Mouse (Mus musculus) stomach, postnatal 0 days (tissue): ENCODE measurements around the gene Gzmm. TPM values are rescaled to one million over a fixed set of nuclear protein-coding genes. Genes with fewer than 3 reads are reported as not detected.
A peak's percentile ranks its signal among the peaks of the same experiment; 100 is the strongest.

Source experiments
- ATAC-seq: fragments of 200-750 bp; cut with Nextera tagmentation; 2 replicates; pipeline ENCODE4 v1.8.0; 2017; ENCODE audit not compliant: low FRiP score, low TSS enrichment
- DNase-seq: peaks from one replicate; pipeline ENCODE4 v3.0.0-alpha.2; 2016; ENCODE audit warnings: low spot score
- H3K27ac ChIP-seq: fragments of 300-500 bp; sonication (generic); replicated peaks from 2 replicates; pipeline ENCODE4 v1.5.1; 2014; ENCODE audit warnings: mild to moderate bottlenecking, control low read depth
- H3K27me3 ChIP-seq: fragments of 300-500 bp; sonication (generic); 2 replicates; pipeline ENCODE4 v1.6.1; 2014; ENCODE audit warnings: low read length; ENCODE audit not compliant: control insufficient read depth, insufficient read depth
- H3K36me3 ChIP-seq: fragments of 300-500 bp; sonication (generic); 2 replicates; pipeline ENCODE4 v1.6.1; 2014; ENCODE audit warnings: low read length, mixed read lengths; ENCODE audit not compliant: control insufficient read depth, insufficient read depth
- H3K4me1 ChIP-seq: fragments of 300-500 bp; sonication (generic); replicated peaks from 2 replicates; pipeline ENCODE4 v1.6.1; 2014; ENCODE audit warnings: antibody characterized with exemption; ENCODE audit not compliant: control insufficient read depth, insufficient read depth
- H3K4me2 ChIP-seq: fragments of 300-500 bp; sonication (generic); replicated peaks from 2 replicates; pipeline ENCODE4 v1.6.1; 2014; ENCODE audit warnings: low read depth, mild to moderate bottlenecking, control low read depth, moderate library complexity
- H3K4me3 ChIP-seq: fragments of 300-500 bp; sonication (generic); 2 replicates; pipeline ENCODE4 v1.5.1; 2014; ENCODE audit warnings: low read depth, low read length, control low read depth
- H3K9ac ChIP-seq: fragments of 300-500 bp; sonication (generic); 2 replicates; pipeline ENCODE4 v1.6.1; 2014; ENCODE audit warnings: mild to moderate bottlenecking, low read length, control low read depth, mixed read lengths
- H3K9me3 ChIP-seq: fragments of 300-500 bp; sonication (generic); 2 replicates; pipeline ENCODE4 v1.6.1; 2016; ENCODE audit warnings: low read length; ENCODE audit not compliant: control insufficient read depth
- CTCF ChIP-seq: IDR thresholded peaks from 2 replicates; pipeline ENCODE4 v1.5.1; 2016; ENCODE audit warnings: antibody characterized with exemption, low read depth, mild to moderate bottlenecking, moderate library complexity
- EP300 ChIP-seq: optimal IDR thresholded peaks from 2 replicates; pipeline ENCODE3; 2016; ENCODE audit warnings: antibody characterized with exemption
- WGBS: fragments of 180-500 bp; shearing (Covaris S2); extraction: QIAGEN DNeasy Blood & Tissue Kit; methylation state at CpG from one replicate; pipeline ENCODE4 v1.1.7; 2014; 5-methylcytosine and 5-hydroxymethylcytosine counted together
- polyA plus RNA-seq: library from polyadenylated mRNA; unstranded; fragments of >200 nt; fragmentation: Nextera tagmentation; extraction: Ambion mirVana; gene quantifications from 2 replicates; pipeline ENCODE4 v1.2.1, GENCODE M21; 2015

Gzmm gene
- polyA plus RNA-seq, 1 experiment from 2014 or later: 0.62 TPM

DNA sequence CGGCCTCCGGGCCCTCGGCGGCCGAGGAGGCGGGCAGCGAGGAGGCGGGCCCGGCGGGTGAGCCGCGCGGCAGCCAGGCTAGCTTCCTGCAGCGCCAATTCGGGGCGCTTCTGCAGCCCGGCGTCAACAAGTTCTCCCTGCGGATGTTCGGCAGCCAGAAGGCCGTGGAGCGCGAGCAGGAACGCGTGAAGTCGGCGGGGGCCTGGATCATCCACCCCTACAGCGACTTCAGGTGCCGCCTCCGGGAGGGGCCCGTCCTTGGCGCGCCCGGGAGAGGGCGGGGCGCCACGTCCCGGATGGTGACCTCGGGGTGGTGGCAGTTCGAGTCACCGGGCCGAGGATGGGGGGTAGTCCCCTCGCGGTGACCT is 28.2 kb downstream of the Gzmm start:
- no peak for DNase-seq
- TF ChIP-seq CTCF: no peak
- TF ChIP-seq EP300: no peak
- Histone ChIP-seq H3K27me3 (peaks cover 6% of the 10 kb centered on the region; the same call in 1 of the 2 replicates), H3K36me3 (no peaks in the 10 kb centered on the region), H3K27ac (no peak overlapping the region), H3K9me3 (no peaks in the 10 kb centered on the region), H3K4me1 (0 out of 2 replicates have a peak, but pooled peaks cover 2% of the 10 kb centered on the region), H3K4me3 (peak overlapping the region; percentile 56), H3K9ac (peak overlapping the region; percentile 31; the same call in 1 of the 2 replicates), H3K4me2 (peak overlapping the region; percentile 95)
- no peak for ATAC-seq
- 1% methylated on average over 30 of the region's 44 CpGs for WGBS

DNA sequence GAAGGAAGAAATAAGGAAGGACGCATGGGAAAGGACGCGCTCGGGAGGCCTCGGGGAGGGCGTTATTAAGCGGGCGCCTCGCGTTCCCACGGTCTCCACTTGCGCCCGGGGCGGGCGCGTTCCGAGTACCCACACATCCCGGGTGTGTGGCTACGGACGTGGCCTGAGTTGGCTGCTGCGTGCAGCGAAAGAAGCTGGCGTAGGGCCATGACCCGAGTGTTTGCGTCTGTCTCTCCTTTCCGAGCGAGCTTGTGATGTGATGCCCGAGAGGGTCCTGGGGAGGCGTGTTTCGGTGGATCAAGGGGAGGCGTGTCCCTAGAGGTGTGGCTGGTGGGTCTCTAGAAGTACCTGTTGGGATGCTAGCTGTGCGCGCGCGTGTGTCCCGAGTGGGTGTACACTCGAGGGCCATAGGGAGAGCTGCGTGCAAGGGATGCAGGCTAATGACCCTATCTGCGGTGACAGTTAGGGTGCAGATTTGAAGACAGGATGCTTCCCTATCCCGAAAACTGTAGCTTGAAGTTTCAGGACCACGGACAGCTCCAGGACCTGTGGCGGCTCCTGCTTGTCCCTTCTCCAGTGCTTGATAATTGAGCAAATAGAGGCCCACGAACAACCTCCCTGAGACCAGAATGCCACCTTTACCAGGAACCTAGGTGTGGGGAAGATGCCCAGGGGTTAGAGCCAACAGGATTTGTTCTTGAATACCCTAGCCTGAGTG is 29.0 kb downstream of the Gzmm start:
- ATAC-seq: peak; percentile 9; the same call in 1 of the 2 replicates
- H3K36me3 ChIP-seq: no peaks in the 10 kb centered on the region
- H3K9ac ChIP-seq: no peak overlapping the region
- WGBS: 5% methylated on average over 43 of the region's 43 CpGs
- TF ChIP-seq EP300: no peak
- TF ChIP-seq CTCF: no peak
- 0 out of 2 replicates have a peak, but pooled peaks cover 2% of the 10 kb centered on the region for H3K4me1 ChIP-seq
- H3K9me3 ChIP-seq: no peaks in the 10 kb centered on the region
- peak overlapping the region; percentile 95 for H3K4me2 ChIP-seq
- H3K4me3 ChIP-seq: peak overlapping the region; percentile 56; the same call in 1 of the 2 replicates
- H3K27me3 ChIP-seq: peaks cover 6% of the 10 kb centered on the region; the same call in 1 of the 2 replicates
- H3K27ac ChIP-seq: no peak overlapping the region
- DNase-seq: peak; percentile 80

DNA sequence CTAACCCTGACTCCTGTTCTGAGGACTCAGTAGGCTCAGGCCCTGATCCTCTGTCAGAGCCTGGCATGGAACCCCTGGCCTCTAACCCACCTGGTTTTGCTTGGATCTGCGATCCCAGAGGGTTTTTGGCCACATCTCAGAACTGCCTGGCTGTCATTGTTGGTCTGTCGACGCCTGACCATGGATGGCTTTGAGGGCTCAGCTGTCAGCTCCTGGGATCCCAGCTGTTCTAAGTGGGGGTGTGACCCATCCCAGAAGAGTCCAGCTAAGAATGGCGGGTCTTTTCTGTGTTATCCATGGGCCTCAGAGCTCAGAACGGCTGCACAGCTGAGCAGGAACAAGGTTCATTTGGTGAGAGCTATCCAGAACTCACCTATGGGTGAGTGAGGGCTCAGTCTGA is 32.3 kb downstream of the Gzmm start:
- no peak overlapping the region for H3K9ac ChIP-seq
- H3K4me2 ChIP-seq: no peak overlapping the region
- WGBS: 61% methylated on average over 5 of the region's 5 CpGs
- H3K27me3 ChIP-seq: peaks cover 6% of the 10 kb centered on the region; the same call in 1 of the 2 replicates
- no peak overlapping the region for H3K27ac ChIP-seq
- H3K36me3 ChIP-seq: no peaks in the 10 kb centered on the region
- no peak overlapping the region for H3K4me3 ChIP-seq
- H3K9me3 ChIP-seq: no peaks in the 10 kb centered on the region
- DNase-seq (no peak), ATAC-seq (no peak)
- TF ChIP-seq CTCF (no peak), EP300 (no peak)
- H3K4me1 ChIP-seq: 0 out of 2 replicates have a peak, but pooled peaks cover 2% of the 10 kb centered on the region

DNA sequence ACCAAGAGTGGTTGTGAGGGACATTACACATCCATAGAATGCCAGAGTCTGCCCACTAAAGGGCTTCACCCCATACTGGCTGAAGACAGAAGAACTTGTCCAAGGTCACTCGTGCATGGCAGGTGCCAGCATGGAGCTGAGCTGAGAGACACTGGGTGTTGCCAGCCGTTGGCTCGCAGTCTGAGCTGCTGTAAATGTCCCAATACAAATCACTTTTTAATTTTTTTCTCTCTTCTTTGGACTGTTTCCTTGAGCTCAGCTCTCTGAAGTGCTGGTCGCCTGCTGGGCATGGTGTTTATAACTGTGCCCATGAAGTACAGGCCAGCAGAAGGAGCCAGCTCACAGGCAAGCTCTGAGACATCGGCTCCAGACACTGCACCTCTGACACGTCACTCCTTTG is 34.2 kb downstream of the Gzmm start:
- H3K9ac ChIP-seq: no peak overlapping the region
- DNase-seq: no peak
- TF ChIP-seq EP300 (no peak), CTCF (no peak)
- ATAC-seq: no peak
- no peak overlapping the region for H3K27ac ChIP-seq
- WGBS: 70% methylated on average over 6 of the region's 6 CpGs
- H3K4me1 ChIP-seq: no peaks in the 10 kb centered on the region
- H3K4me3 ChIP-seq: no peak overlapping the region
- no peaks in the 10 kb centered on the region for H3K9me3 ChIP-seq
- H3K36me3 ChIP-seq: no peaks in the 10 kb centered on the region
- no peaks in the 10 kb centered on the region for H3K27me3 ChIP-seq
- no peak overlapping the region for H3K4me2 ChIP-seq

DNA sequence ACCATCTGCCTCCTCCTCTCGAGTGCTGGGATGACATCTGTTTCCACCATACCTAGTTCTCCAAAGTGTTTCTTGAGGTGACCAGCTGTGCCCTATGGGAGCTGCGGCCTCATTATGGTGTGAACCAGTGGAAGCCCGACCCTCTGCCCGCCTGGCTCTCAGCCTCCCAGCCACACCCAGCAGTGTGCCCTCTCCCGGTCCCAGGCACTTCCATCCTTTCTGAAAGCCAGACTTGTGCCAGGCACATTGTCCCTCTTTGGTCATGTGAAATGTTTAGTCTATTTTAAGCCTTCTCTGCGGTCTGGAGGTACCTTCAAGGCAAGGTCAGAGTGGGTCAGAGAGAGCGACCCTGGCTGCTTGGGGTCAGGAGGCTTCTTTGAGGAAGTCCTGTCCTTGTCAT is 34.9 kb downstream of the Gzmm start:
- Histone ChIP-seq H3K9me3 (no peaks in the 10 kb centered on the region), H3K9ac (no peak overlapping the region), H3K27ac (no peak overlapping the region), H3K4me1 (no peaks in the 10 kb centered on the region), H3K27me3 (no peaks in the 10 kb centered on the region), H3K4me3 (no peak overlapping the region), H3K36me3 (no peaks in the 10 kb centered on the region), H3K4me2 (no peak overlapping the region)
- ATAC-seq (no peak), DNase-seq (no peak)
- TF ChIP-seq EP300: no peak
- no peak for TF ChIP-seq CTCF
- 80% methylated on average over 7 of the region's 7 CpGs for WGBS

DNA sequence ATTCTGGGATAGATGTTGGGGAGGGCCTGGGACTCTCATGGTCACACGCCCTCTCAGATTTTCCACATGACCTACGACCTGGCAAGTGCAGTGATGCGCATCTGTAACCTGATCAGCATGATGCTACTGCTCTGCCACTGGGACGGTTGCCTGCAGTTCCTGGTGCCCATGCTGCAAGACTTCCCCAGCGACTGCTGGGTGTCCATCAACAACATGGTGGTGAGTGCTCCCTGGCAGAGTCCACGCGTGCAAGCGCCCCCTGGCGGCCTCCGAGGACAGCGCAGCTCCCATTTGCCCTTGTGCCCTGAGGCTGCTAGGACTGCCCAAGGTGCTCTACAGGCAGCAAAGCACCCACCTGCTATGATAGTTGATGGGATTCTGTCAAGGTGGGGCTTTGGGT is 37.3 kb downstream of the Gzmm start:
- no peak overlapping the region for H3K4me3 ChIP-seq
- no peaks in the 10 kb centered on the region for H3K36me3 ChIP-seq
- no peak overlapping the region for H3K9ac ChIP-seq
- H3K4me2 ChIP-seq: no peak overlapping the region
- no peaks in the 10 kb centered on the region for H3K27me3 ChIP-seq
- DNase-seq (peak; percentile 70), ATAC-seq (no peak)
- TF ChIP-seq EP300 (no peak), CTCF (peak; percentile 69)
- WGBS: 37% methylated on average over 11 of the region's 11 CpGs
- H3K27ac ChIP-seq: no peak overlapping the region
- H3K9me3 ChIP-seq: no peaks in the 10 kb centered on the region
- H3K4me1 ChIP-seq: no peaks in the 10 kb centered on the region
